Mouse (Mus musculus) frontal cortex, postnatal 10 days (tissue): ENCODE results near the gene Ildr1.

Experiments
- DNase-seq, 2 experiments: peaks; one replicate each; pipeline ENCODE4 v3.0.0; 2022; ENCODE audit warnings: low spot score in 2 of 2, mixed read lengths in 1 of 2

Ildr1 gene

GRCm38 (mm10) chr16:36771244-36771643 lies 77.5 kb downstream of the Ildr1 start:
- no peak for DNase-seq

DNA sequence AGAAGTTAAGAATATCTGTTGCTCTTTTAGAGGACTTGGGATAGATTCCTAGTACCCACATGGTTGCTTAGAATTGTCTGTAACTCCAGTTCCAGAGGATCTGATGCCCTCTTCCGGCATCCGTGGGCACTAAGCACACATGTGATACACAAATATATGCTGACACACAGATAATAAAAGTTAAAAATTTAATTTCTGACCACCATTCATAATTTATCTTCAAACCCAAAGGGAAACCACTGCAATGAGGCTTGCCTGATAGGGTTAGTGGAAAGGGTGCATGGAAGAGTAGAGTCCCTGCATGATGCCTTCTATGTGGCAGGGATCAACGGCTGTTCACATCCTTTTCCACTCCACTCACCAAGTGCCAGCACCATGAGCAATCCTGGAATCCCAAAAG lies 77.9 kb downstream of the Ildr1 start:
- no peak for DNase-seq

- no peak for DNase-seq
Measured at GRCm38 (mm10) chr16:36772996-36773395, 79.2 kb downstream of the Ildr1 start.

- DNase-seq, result no peak
Measured at GRCm38 (mm10) chr16:36775658-36776057, 81.9 kb downstream of the Ildr1 start.
